Mouse (Mus musculus): ENCODE results near the gene Tnfaip1.
A peak's percentile ranks its signal among the peaks of the same experiment; 100 is the strongest.
"Not testable (repeated sequence)": the region's sequence is repeated elsewhere in the genome, so short reads cannot be mapped to it uniquely, and the experiment has no call there.

Gene Tnfaip1

GRCm38 (mm10) chr11:78536080-78536689 is at the start of gene Tnfaip1, which contains the start of gene Ift20:
Gene Tnfaip1 (minus strand): TSS chr11:78536332.
Gene Ift20 (plus strand): TSS chr11:78536361.
- DNase-seq: peak; percentile 97

- DNase-seq: no peak
Observed at GRCm38 (mm10) chr11:78582848-78583247, 46.7 kb upstream of the Tnfaip1 start.

- no peak for DNase-seq
Observed at GRCm38 (mm10) chr11:78574975-78575374, 38.8 kb upstream of the Tnfaip1 start.

GRCm38 (mm10) chr11:78574536-78574935 is 38.4 kb upstream of the Tnfaip1 start:
- DNase-seq: no peak

GRCm38 (mm10) chr11:78574031-78574430 is 37.9 kb upstream of the Tnfaip1 start:
- not testable (repeated sequence) for DNase-seq

- DNase-seq: no peak
Observed at GRCm38 (mm10) chr11:78571854-78572253, 35.7 kb upstream of the Tnfaip1 start.

- DNase-seq: no peak
Observed at GRCm38 (mm10) chr11:78571441-78571840, 35.3 kb upstream of the Tnfaip1 start.

- DNase-seq: no peak
Observed at GRCm38 (mm10) chr11:78569806-78570205, 33.7 kb upstream of the Tnfaip1 start.

GRCm38 (mm10) chr11:78568827-78569226 is 32.7 kb upstream of the Tnfaip1 start:
- no peak for DNase-seq

GRCm38 (mm10) chr11:78567614-78568013 is 31.5 kb upstream of the Tnfaip1 start:
- no peak for DNase-seq

- no peak for DNase-seq
Observed at GRCm38 (mm10) chr11:78566775-78567174, 30.6 kb upstream of the Tnfaip1 start.

- peak; percentile 67 to 77 for DNase-seq
Observed at GRCm38 (mm10) chr11:78560447-78560846, 24.3 kb upstream of the Tnfaip1 start.

GRCm38 (mm10) chr11:78557241-78557640 is 21.1 kb upstream of the Tnfaip1 start:
- no peak for DNase-seq

- DNase-seq: no peak
Observed at GRCm38 (mm10) chr11:78556070-78556469, 19.9 kb upstream of the Tnfaip1 start.

- DNase-seq: no peak
Observed at GRCm38 (mm10) chr11:78555623-78556022, 19.5 kb upstream of the Tnfaip1 start.

GRCm38 (mm10) chr11:78551059-78551398 is 14.9 kb upstream of the Tnfaip1 start:
- no peak for DNase-seq

GRCm38 (mm10) chr11:78550168-78551058 is 14.3 kb upstream of the Tnfaip1 start, which contains the start of gene Tmem97:
Gene Tmem97 (minus strand): TSS chr11:78550777.
- peak; percentile 91 to 95 for DNase-seq

GRCm38 (mm10) chr11:78549491-78549987 is 13.4 kb upstream of the Tnfaip1 start:
- no peak for DNase-seq

- no peak for DNase-seq
Observed at GRCm38 (mm10) chr11:78547718-78548460, 11.8 kb upstream of the Tnfaip1 start.

GRCm38 (mm10) chr11:78545181-78545580 is 9.0 kb upstream of the Tnfaip1 start:
- no peak for DNase-seq

GRCm38 (mm10) chr11:78544449-78545111 is 8.4 kb upstream of the Tnfaip1 start:
- DNase-seq: no peak

GRCm38 (mm10) chr11:78540358-78540757 is 4.2 kb upstream of the Tnfaip1 start:
- no peak for DNase-seq

GRCm38 (mm10) chr11:78536690-78537084 is 555 bp upstream of the Tnfaip1 start:
- DNase-seq: no peak

Data from cerebellum, postnatal 36 days (tissue).